Mouse (Mus musculus) heart, postnatal 10 days (tissue): ENCODE measurements at regions not wholly inside any gene's neighbourhood (a gene's known extent, or its start where the extent isn't known, plus 50 kb on each side); places are given as distances from the start of the nearest gene placed in this dataset.

Source experiments
- DNase-seq, 2 experiments: peaks; one replicate each; pipeline ENCODE4 v3.0.0; 2021
- intact Hi-C: fragments of 180-260 bp; cut with DNase I; formaldehyde crosslinking; loops from one replicate; pipeline ENCODE4 v1.15.1; 2025

DNA sequence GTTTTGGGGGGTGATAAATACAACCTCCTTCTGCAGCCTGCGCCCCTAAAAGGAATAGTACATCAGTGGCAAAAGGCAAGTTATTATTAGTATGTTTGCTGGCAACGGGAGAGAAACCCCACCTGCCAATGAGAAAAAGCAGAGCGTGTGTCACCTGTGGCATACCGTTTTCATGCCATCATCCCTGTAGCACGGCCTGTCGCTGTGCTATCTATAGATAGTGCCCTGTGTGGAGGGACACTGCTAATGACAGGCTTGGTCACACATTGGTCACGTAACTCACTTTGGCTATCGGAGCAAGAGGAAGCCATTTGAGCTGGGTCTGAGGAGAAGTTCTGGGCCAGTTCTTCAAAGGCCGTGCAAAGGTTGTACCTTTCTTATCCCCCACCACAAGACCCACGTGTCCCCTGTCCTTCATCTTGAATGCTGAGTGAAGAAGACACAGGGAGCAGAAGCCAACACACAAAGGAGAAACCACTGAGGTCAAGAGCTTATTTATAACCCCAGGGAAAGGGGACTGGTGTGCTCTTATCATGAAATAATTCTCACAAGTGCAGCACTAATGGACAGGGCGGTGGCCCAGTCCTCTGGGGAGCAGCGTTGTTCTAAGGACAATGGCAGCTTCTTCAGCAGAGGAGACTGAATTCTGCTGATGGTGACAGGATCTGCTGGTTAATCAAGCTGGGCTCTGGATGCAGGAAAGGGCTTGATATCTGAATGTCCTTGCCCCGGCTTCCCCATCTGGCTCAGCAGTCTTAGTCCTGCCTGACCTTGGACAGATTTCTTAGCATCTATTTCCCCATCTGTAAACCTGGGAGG lies 51.9 kb upstream of the Slc38a2 start:
- DNase-seq: peak; percentile 65 to 80
- intact Hi-C loops: loop anchor here (1.0 kb wide), 2 partner anchors 22 to 46 kb away; no protein-coding TSS in a partner anchor

- DNase-seq: peak; percentile 53 to 58
- intact Hi-C loops: loop anchor here (2.0 kb wide), 1 partner anchor 51 kb away; the partner anchor contains the start of gene Slc38a2
Measured at GRCm38 (mm10) chr15:96749534-96750256, 50.2 kb upstream of the Slc38a2 start.
